ENCODE assay signal across 20 mouse cellular contexts in the genomic region with DNA sequence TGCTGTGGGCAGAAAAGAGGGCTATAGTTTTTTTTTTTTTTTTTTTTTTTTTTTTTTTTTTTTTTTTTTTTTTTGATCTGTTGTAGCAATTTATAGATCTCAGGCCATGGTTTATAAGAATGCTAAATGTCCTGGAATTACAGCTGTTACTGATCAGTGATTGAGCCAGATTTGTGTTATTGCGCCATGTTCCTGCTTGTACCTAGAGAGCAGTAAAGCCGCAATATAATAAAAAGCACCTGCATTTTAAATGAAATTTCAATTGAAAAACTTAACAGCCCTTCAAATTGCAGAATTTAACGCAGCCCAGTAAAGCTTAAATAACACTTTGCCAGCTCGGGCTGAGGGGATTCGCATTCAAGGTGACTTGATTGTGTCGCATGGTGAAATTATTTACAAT.
"Had no signal": no experiment of that assay in that cellular context is flagged by ENCODE, and none has a peak within 500 bp of the region (broad histone marks: within the 10 kb centered on the region; RNA-seq: fewer than 3 reads in every experiment).

No protein-coding gene starts in this region.

- DNase-seq: kidney, adult 2 months; kidney, postnatal 36 days; liver, postnatal 0 days; lung, embryonic 14.5 days; right cerebral cortex, postnatal 25 days; spleen, adult 18-20 months; thymus, adult 18-20 months; thymus, postnatal 36 days had no signal

- H3K36me3 ChIP-seq: limb, embryonic 15.5 days; midbrain, embryonic 12.5 days; neural tube, embryonic 13.5 days; stomach, embryonic 15.5 days had no signal

- H3K27me3 ChIP-seq: midbrain, embryonic 12.5 days; stomach, embryonic 15.5 days had no signal

- H3K4me1 ChIP-seq: stomach, embryonic 15.5 days had no signal

- H3K4me2 ChIP-seq: limb, embryonic 15.5 days; liver, embryonic 11.5 days; lung, embryonic 14.5 days; midbrain, embryonic 12.5 days; neural tube, embryonic 13.5 days; stomach, embryonic 15.5 days had no signal

- H3K9ac ChIP-seq: limb, embryonic 15.5 days; liver, embryonic 14.5 days; liver, postnatal 0 days; lung, embryonic 14.5 days; midbrain, embryonic 12.5 days; neural tube, embryonic 13.5 days; stomach, embryonic 15.5 days had no signal

- H3K27ac ChIP-seq: kidney, postnatal 0 days; limb, embryonic 15.5 days; liver, embryonic 14.5 days; macrophage; midbrain, embryonic 12.5 days; neural tube, embryonic 13.5 days; stomach, embryonic 15.5 days had no signal

- H3K9me3 ChIP-seq: limb, embryonic 15.5 days; midbrain, embryonic 12.5 days; neural tube, embryonic 13.5 days; stomach, embryonic 15.5 days had no signal

- ATAC-seq: intestine, postnatal 0 days; liver, postnatal 0 days; lung, postnatal 0 days; midbrain, embryonic 16.5 days had no signal

- H3K4me3 ChIP-seq: limb, embryonic 15.5 days; midbrain, embryonic 12.5 days; myocyte; neural tube, embryonic 13.5 days; stomach, embryonic 15.5 days had no signal
